Mouse (Mus musculus) C2C12 (cell line): ENCODE measurements at regions not wholly inside any gene's neighbourhood (a gene's known extent, or its start where the extent isn't known, plus 50 kb on each side); places are given as distances from the start of the nearest gene placed in this dataset.

Source experiments
- CEBPB ChIP-seq: IDR thresholded peaks from one replicate; pipeline ENCODE4 v1.6.1; 2011; ENCODE audit warnings: low read depth, mild to moderate bottlenecking, control low read depth, moderate library complexity
- CTCF ChIP-seq: IDR thresholded peaks from one replicate; pipeline ENCODE4 v1.5.1; 2011; ENCODE audit not compliant: control insufficient read depth, insufficient read depth, insufficient read length
- MAX ChIP-seq: IDR thresholded peaks from one replicate; pipeline ENCODE4 v1.6.1; 2011; ENCODE audit warnings: mild to moderate bottlenecking, control low read depth
- MYOD1 ChIP-seq: IDR thresholded peaks from one replicate; pipeline ENCODE4 v1.6.1; 2011; ENCODE audit warnings: low read depth; ENCODE audit not compliant: control insufficient read depth, insufficient read length
- MYOG ChIP-seq: IDR thresholded peaks from one replicate; pipeline ENCODE4 v1.6.1; 2011; ENCODE audit not compliant: control insufficient read depth, insufficient read length; ENCODE audit errors: extremely low read depth
- USF1 ChIP-seq: IDR thresholded peaks from one replicate; pipeline ENCODE4 v1.6.1; 2011; ENCODE audit warnings: low read depth, mild to moderate bottlenecking, control low read depth, moderate library complexity

DNA sequence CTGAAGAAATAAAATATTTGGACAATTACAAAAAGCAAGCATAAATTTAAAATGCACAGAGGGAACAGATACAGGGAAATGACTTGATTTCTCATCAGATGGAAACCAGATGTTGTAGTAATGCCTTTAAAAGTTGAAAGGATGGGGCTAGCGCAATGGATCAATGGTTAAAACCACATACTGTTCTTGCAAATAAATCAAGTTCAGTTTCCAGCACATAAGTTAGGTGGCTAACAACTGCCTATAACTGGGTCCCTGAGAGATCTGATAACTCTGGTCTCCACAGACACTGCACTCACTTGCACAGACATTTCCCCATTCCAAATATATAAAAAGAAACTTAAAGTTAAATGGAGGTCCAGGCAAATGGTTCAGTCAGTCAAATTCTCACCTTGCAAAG, 699.7 kb downstream of the Tmem114 start:
- no peak for TF ChIP-seq CTCF
- no peak for TF ChIP-seq MAX
- TF ChIP-seq MYOG: no peak
- no peak for TF ChIP-seq CEBPB
- TF ChIP-seq USF1: no peak
- TF ChIP-seq MYOD1: no peak
